Mouse (Mus musculus): ENCODE data around the gene Krt80.
A peak's percentile ranks its signal among the peaks of the same experiment; 100 is the strongest.

Gene Krt80

DNA sequence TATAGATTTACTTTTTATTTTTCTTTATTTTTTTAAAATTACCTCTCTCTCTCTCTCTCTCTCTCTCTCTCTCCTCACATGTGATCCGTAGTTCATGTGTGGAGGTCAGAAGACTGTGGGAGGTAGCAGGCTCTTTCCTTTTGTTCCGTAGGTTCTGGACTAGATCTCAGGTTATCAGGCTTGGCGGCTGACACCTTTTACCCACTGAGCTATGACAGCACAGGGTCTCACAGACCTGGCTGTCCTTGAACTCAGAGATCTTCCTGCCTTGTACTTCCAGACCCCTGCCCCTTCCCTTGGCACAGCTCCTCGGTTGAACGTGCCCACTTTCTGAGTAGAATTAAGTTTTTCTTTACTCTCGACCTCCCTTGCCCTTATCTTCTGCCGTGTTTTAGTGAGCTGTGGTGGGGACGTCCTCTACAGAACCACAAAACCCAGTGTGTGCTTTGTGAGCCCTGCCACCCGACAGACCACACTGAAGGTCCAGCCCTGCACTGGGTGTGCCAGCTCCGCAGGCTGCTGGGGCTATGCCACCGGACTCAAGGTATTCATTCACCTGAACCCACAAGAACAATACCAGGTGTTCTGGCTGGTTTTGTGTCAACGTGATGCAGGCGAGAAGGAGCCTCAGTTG lies 53.6 kb downstream of the Krt80 start:
- DNase-seq: no peak

DNA sequence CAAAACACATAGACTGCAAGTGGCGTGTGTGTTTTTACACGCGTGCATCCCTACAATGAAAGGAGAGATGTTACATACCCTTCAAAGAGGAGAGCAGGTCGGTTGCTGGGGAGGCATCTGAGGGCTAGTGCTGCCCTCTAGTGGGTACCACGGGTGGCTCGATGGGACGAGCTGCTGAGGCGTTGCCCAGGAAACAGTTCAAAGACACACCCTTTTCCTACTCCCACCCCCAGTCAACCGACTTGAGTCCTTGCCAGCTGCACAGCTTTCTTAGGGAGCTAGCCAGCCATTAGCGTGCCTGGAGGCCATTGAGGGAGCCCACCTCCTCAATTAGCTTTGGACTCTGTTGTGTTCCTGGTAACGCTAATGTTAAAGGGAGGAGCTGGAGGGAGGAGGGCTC lies 54.1 kb downstream of the Krt80 start:
- peak; percentile 96 for DNase-seq

DNA sequence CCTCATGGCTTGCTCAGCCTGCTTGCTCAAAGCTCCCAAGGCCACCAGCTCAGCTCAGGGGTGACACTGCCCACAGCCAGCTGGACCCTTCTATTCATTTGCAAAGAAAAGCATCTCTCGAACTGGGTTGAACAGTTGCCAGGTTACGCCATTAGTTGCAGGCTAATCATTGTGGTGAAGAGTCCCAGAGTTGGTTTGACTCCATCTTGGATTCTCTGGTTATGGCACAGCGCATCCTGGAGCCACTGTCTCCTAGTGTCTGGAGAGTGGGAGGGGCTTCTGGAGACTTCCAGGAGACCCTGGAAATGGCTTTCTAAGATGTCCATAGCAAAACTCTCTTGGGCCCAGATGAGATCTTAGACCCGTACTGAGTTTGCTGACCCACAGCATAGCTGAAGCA lies 54.6 kb downstream of the Krt80 start:
- no peak for DNase-seq

DNA sequence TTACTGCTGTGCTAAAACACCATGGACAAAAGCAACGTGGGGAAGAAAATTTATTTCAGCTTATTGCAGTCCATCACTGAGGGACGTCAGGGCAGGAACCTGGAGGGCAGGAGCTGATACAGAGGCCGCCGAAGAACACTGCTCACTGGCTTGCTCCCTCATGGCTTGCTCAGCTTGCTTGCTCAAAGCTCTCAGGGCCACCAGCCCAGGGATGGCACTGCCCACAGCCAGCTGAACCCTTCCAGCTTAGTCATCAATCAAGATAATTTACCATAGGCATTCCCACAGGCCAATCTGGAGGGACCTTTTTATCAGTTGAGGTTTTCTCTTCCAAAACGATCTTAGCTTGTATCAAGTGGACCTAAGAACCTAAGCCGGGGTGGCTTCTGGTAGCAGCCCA lies 58.0 kb downstream of the Krt80 start:
- DNase-seq: no peak

DNA sequence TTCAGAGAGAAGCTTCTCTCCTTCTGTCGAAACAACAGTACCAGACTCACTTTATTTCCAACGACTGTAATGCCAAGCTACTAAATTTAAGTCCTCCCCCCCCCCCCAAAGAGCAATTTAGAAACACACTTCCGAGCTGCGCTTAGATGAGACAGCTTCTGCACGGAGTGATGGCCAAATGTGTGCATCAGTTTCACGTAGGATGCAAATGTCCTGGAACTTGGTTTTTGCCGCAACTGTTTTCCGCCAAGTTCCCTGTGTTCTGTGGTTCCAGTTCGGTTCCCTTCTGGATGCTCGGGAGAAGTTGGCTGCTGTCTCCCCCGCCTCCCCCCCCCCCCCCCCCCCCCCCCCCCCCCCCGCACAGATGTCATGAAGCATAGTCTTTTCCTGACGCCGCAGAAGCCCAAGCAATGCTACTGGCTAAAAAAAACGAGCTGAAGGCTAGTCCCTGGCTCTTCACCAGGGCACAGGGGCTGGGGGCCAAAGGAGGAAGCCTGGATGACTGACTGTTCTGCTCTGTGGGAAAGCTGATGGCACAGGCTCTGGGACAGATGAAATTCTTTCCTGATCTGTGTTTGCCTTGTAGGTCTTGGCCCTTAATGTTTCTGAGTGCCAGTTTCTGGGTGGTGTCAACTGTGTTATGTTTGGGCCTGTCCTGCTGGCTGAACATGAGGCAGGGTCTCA lies 58.7 kb downstream of the Krt80 start:
- peak; percentile 49 for DNase-seq

DNA sequence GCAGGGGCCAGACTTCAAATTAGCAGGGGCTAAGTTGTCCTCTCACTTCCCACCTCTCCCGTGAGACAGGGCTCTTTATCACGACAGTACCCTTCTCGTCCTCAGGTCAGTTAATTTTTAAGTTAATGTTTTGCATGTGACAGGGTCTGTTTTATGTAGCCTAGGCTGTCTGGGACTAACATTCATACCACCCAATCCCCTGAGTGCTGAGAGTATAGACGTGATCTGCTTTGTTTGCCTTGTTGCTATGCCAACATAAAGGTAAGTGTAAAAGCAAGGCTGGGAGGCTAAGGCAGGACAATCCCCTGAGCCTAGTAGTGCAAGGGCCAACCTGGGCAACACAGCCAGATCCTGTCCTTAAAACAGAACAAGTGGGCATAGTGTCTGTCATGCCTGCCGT lies 60.5 kb downstream of the Krt80 start:
- DNase-seq: no peak

DNA sequence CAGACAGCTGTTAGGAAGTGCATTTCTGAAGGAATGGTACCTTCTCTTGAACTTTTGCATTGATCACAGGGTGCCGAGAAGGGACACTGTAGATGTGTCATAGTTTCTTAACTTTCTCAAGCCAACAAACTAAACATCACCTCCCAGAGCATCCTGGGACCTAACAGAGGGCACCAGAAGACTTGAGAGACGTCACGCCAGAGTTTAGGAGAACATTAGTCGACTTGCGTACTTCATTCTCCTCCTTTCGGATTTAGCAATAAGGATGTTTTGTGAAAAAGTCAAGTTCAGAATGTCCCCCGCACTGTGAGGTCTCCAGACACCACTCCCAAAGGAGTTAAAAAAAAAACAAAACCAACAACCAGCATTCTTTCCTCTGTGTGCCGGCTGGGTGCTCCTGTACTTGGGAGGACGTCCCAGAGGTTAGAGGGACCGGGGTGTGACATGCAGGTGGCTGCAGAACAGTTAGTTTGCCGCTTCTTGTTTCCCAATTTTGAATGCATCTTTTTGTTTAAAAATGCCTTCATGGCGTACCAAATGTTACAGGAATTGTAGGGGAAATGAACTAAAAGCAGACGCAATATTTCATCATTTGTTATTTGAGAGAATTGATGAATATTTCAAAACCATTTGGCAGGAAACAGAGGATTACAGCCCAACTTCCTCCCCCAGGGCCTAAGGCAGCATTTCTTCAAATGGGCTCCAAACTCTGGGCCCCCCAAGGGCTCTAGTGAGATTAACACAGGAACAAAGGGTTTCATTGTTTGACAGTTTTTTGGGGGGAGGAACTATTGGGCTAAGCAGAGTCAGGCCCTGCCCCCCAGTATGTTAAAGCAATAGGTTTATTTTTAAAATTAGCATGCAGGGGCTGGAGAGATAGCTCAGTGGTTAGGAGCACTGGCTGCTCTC lies 61.3 kb downstream of the Krt80 start:
- DNase-seq: no peak

DNA sequence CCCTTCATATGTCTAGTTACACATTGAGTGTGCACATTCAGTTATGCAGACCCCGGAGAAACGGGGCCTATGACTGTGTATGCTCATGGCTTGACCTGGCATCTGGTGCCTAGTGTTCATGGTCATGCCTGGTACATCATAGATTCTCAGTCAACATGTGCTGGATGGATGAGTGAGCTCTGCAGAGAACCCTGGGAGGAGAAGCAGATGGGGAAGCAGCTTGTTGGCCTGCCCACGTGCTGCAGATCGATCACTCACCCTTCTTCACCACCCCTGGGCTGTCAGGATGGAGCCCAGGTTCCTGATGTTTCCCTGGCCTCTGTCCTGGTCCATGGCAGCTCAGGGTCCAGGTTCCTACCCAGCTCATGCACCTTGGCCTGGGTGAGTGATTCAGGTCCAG lies 63.5 kb downstream of the Krt80 start:
- DNase-seq: no peak

DNA sequence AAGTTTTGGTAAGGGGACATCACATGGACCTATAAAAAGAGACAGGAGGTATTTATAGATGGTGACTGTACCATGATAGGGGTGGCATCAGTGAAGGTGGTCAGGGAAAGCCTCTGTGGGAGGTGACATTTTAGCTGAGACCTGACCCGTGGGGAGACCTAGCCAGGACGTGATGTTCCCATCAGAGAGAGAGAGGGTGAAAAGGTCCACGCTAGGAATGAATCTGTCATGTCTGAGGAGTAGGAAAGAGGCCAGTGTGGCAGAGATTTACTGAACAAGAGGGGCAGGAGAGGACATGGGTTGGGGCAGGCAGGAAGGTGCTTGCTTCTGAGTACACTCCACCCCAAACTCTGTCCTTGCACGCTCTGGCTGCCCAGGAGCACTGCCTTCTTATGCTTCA lies 66.1 kb downstream of the Krt80 start:
- no peak for DNase-seq

DNA sequence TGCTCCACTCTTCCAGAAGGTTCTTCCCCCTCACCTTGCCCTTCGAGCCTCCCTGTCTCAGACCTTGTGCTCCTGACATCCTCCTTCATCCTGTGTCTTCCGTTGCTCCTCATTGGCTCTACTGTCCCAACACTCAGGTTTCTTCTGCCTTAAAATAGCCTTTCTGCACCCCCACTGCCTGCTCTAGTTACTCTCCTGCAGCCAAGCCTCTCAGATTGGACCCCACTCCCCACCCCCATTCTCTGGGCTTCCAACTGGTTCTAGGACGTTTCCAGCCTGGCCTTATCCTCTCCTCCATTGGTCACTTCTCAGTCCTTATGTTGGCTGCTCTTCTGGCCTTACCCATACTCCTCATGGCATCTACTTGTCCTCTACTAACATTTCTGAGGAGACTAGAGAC lies 67.8 kb downstream of the Krt80 start:
- DNase-seq: no peak

DNA sequence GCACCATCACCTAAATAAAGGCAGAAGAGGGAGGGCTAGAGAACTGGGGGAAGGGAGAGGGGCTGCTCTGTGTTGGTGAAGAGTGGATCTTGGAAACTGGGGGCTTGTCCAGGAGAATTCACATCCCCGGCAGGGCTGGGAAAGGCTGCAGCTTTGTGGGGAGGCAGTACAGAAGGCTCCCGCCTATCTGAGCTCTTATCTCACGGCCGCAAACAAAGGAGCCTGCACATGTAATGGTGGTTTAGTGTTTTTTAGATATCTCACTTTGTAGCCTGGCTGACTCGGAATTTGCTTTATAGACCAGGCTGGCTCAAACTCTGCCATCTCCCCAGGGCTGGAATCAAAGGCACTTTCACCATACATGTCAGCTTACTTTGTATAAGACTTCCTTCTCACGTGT lies 69.8 kb downstream of the Krt80 start:
- DNase-seq: no peak

DNA sequence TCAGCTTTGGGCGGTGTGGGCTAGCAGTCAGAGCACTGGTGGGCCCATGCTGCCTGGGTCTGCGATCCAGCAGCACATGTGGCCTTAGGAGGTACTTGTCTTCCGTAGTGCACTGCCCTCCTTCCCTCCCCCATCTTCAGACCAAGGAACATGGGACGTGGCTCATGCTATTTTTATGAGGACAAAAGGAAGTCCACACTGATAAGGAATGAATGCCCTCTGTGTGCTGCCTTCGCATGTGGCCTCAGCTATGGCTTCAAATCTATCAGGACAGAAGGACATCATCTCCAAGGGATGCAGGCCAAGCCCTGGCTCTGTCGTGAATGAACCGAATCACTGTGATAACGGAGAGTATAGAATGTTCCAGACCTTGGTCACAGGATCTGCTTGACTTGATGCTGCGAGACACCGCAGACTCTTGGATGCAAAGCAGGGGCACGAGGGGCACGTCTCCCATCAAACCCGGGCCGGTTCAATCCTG lies 70.4 kb downstream of the Krt80 start:
- no peak for DNase-seq

DNA sequence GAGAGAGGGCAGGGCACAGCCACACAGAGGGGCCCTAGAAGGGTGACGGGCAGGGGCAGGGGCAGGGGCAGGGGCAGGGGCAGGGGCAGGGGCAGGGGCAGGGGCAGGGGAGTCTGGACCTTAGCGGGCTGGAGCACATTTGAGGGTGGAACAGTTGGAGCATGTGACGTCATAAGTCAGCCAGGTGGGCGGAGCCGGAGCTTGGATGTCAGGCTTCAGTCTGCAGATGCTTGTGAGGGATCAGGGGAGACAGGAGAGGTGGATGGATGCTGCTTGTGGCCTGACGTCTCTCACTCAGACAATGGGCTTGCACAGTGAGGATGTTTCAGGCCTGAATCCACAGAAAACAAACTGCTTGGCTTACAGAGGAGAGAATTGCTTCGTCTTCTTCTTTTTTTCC lies 71.4 kb downstream of the Krt80 start:
- DNase-seq: no peak

DNA sequence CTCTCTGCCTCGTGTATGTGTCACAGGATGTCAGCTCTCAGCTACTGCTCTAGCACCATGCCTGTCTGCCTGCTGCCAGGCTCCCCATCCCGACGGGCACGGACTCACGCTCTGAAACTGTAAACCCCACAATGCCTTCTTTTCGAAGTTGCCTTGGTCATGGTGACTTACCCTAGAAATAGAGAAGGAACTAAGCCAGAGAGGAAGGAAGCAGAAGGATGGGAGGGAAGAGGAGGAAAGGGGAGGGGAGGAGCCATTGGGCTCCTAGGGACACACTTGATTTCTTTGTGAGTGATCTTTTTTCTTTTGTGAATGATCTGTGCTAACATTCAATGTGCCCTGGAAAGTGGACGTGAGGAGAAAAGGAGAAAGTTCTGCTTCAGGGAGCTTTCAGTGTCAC lies 72.0 kb downstream of the Krt80 start:
- DNase-seq: no peak

All from lung, postnatal 10 days (tissue).